Mouse (Mus musculus) left cerebral cortex, adult 9 months (tissue): ENCODE data around the gene Abhd16a.

Experiments used
- DNase-seq, 2 experiments: peaks; one replicate each; pipeline ENCODE4 v3.0.0; 2022; ENCODE audit warnings: low spot score in 2 of 2

Abhd16a gene

GRCm38 (mm10) chr17:35141971-35142370 lies 52.9 kb downstream of the Abhd16a start:
- no peak for DNase-seq

DNA sequence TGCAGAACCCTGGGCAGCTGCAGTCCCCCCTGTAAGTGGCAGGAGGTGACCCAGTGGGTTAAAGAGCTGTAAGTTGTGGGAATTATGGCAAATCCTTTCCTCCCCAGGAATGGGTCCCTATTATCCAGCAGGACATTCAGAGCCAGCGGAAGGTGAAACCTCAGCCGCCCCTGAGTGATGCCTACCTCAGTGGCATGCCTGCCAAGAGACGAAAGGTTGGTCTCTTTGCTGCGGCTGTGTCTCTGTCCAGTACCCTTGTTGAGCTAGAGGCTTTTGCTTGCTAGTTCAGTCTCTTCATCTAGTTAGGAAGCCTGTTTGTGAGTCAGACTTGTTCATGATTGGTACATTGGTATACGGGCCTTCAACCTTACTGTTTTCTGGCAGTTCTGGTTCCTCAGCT lies 57.1 kb downstream of the Abhd16a start:
- no peak for DNase-seq

DNA sequence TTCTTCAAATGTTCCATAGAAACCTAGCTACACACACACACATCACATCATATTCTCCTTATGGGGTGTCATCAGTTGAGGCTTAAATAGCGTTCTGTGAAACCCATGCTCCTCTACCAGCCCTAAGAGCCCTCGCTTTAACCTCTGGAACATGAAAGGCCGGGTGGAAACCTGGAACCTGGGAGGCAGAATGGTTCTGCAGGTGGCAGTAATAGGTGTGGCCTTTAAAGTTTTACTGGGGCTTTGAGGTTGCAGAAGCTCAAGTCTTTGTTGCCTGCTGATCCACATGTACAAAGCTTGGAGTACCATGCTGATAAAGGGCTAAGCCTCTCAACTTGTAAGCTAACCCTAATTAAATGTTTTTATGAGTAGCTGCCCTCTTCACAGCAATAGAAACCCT lies 58.3 kb downstream of the Abhd16a start:
- no peak for DNase-seq

DNA sequence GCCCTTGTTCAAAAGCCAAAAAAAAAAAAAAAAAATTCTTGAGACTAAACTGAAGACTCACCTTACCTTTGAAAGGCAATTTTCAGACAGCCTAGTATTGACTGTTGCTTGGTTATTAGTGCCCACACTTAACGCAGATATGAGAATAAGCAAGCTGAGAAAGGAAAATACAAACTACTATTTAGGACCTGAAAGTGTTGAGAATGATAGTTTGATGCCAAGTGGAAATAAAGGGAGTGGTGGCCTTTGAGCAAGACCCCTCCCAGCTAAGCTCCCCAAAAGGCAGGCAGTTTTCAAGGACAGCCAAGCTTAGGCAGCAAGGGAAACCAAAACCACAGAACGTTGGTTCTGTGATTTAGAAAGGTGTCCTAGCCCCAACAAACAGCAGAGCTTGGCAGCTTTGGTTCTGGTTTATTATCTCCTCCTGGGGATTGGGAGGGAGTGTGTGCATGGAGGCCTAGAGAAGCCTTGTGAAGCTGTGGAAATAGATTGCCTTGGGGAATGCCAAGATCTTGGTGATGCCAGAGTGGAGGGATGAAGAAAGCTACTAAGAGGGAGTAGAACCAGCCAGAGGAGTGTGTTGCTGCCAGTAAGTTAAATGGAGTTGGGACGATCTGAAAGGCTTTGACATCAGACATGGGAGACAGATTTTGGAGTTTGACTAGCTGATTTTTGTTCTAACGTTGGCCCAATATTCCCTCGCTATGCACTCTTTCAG lies 59.0 kb downstream of the Abhd16a start:
- no peak for DNase-seq

DNA sequence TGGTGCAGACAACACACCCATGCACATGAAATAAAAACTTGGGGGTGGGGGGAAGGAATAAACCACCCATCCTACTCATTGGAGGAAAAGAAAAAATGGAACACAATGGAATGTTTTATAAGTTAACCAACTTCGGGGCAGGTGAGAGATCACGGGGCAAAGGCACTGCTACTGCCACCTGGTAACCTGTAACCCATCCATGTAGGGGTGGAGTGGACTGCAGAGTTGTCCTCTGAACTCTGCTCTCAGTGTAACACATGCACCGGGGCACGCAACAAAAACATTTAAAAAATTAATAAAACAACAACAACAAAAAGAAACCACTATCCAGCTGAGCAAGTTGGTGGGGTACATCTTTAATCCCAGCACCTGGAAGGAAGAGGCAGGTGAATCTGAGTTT lies 63.1 kb downstream of the Abhd16a start:
- DNase-seq: no peak
